Comparison of ENCODE assay signal across 18 mouse cellular contexts in genomic region chr2:143801097-143801496, GRCm38 (mm10).
"Had no signal": no experiment of that assay in that cellular context is flagged by ENCODE, and none has a peak within 500 bp of the region (broad histone marks: within the 10 kb centered on the region; RNA-seq: fewer than 3 reads in every experiment).

No protein-coding gene starts in this region.

- H3K4me2 ChIP-seq: lung, embryonic 14.5 days; midbrain, embryonic 12.5 days; neural tube, embryonic 13.5 days; neural tube, embryonic 15.5 days had no signal

- H3K4me3 ChIP-seq: midbrain, embryonic 10.5 days; midbrain, embryonic 12.5 days; myocyte; neural tube, embryonic 13.5 days; neural tube, embryonic 15.5 days had no signal

- H3K4me1 ChIP-seq: midbrain, embryonic 10.5 days; midbrain, embryonic 12.5 days; neural tube, embryonic 13.5 days; neural tube, embryonic 15.5 days had no signal

- H3K27me3 ChIP-seq: midbrain, embryonic 12.5 days; neural tube, embryonic 13.5 days; neural tube, embryonic 15.5 days had no signal

- DNase-seq: lung, embryonic 14.5 days; lung, postnatal 10 days; lung, postnatal 4 days; midbrain, embryonic 14.5 days; retina, postnatal 1 day; right cerebral cortex, adult 18-20 months; right cerebral cortex, postnatal 25 days; right cerebral cortex, postnatal 4 days; spleen, adult 18-20 months; thymus, adult 18-20 months; thymus, postnatal 14 days; thymus, postnatal 36 days had no signal

- H3K9ac ChIP-seq: lung, embryonic 14.5 days; midbrain, embryonic 12.5 days; neural tube, embryonic 13.5 days; neural tube, embryonic 15.5 days had no signal

- H3K36me3 ChIP-seq: midbrain, embryonic 10.5 days; midbrain, embryonic 12.5 days had no signal

- H3K9me3 ChIP-seq: midbrain, embryonic 10.5 days; midbrain, embryonic 12.5 days; neural tube, embryonic 13.5 days; neural tube, embryonic 15.5 days had no signal

- H3K27ac ChIP-seq: midbrain, embryonic 10.5 days; midbrain, embryonic 12.5 days; neural tube, embryonic 13.5 days; neural tube, embryonic 15.5 days had no signal

- ATAC-seq: midbrain, embryonic 16.5 days had no signal
